Mouse (Mus musculus): ENCODE measurements around the gene Shroom3. TPM values are rescaled to one million over a fixed set of nuclear protein-coding genes. Genes with fewer than 3 reads are reported as not detected.

Gene Shroom3
- polyA plus RNA-seq (2016; fragmentation: Nextera tagmentation; extraction: Ambion mirVana): 5.0 and 5.3 TPM in 2 replicates

DNA sequence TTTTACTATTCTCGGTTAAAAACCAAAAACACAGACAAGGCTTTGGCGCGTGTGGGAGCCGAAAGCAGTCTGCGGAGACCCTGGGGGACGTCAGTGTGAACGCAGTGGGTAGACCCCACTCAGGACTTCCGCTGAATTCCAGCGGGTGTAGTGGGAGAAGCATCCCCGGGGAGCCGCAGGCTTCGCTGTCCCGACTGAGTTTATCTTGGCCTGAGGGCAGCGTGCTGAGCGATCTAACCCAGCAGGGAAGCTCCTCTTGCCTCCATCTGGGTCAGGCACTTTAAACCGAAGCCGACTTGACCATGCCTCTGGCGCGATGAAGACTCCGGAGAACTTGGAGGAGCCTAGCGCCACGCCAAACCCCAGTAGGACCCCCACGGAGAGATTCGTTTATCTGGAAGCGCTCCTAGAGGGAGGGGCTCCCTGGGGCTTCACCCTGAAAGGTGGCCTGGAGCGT, at the start of gene Shroom3:
TSS of gene Shroom3 (plus strand) at position 85 of the 457 bp plus-strand sequence.
- WGBS: under 1% methylated on average over 26 of the region's 26 CpGs
- Histone ChIP-seq H3K27me3 (ENCODE audit: low read depth, poor library complexity, severe bottlenecking) (0 out of 2 replicates have a peak, but pooled peaks cover 7% of the 10 kb centered on the region), H3K4me3 (peak within 1 kb of the TSS; percentile 62), H3K4me1 (peaks cover 18% of the 10 kb centered on the region), H3K36me3 (no peaks in the 10 kb centered on the region), H3K9me3 (replicated peaks) (no peaks in the 10 kb centered on the region), H3K27ac (peak within 1 kb of the TSS; percentile 84)
- DNase-seq (ENCODE audit: low spot score): peak; percentile 65

DNA sequence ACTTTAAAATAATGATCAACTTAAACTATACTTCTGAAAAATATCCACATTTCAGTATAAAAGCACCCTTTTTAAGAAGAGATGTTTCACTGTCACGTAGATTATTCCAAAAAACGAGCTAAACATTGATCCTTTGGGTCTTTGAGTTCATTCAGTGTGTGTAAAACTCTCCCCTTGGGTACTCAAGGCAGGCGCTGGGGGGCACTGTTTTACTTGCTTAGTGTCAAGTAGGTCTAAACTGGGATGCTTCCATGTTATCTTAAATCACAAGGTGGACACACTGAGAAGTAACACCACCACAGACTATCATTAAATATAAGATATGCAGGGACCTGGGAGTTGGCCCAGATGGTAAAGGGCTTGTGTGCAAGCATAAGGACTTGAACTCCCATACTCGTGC, 49.7 kb upstream of the Shroom3 start:
- Histone ChIP-seq H3K4me3 (no peak overlapping the region), H3K27me3 (ENCODE audit: low read depth, poor library complexity, severe bottlenecking) (no peaks in the 10 kb centered on the region), H3K36me3 (no peaks in the 10 kb centered on the region), H3K27ac (no peak overlapping the region), H3K9me3 (replicated peaks) (no peaks in the 10 kb centered on the region), H3K4me1 (no peaks in the 10 kb centered on the region)
- no peak for DNase-seq (ENCODE audit: low spot score)
- 64% methylated on average over 4 of the region's 4 CpGs for WGBS

DNA sequence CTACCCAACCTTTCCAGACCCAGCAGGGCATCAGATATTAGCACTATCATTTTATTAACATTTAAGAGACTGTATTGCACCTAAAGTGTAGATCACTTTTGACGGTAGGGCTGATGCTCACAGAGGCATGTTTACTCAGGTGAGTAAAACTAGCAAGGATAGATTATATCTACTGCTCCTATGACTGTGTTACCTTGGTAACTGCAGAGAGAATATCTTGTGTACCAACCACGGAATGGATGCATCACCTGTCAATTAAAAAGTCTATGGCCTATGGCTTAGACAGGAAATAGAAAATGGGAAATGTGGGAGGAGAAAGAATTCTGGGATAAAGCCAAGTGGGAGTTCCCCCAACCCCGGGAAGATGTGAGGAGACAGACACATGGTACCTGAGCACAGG, 48.3 kb upstream of the Shroom3 start:
- no peak for DNase-seq (ENCODE audit: low spot score)
- Histone ChIP-seq H3K9me3 (replicated peaks) (no peaks in the 10 kb centered on the region), H3K36me3 (no peaks in the 10 kb centered on the region), H3K27ac (no peak overlapping the region), H3K4me1 (no peaks in the 10 kb centered on the region), H3K4me3 (no peak overlapping the region), H3K27me3 (ENCODE audit: low read depth, poor library complexity, severe bottlenecking) (no peaks in the 10 kb centered on the region)
- 84% methylated on average over 3 of the region's 3 CpGs for WGBS

DNA sequence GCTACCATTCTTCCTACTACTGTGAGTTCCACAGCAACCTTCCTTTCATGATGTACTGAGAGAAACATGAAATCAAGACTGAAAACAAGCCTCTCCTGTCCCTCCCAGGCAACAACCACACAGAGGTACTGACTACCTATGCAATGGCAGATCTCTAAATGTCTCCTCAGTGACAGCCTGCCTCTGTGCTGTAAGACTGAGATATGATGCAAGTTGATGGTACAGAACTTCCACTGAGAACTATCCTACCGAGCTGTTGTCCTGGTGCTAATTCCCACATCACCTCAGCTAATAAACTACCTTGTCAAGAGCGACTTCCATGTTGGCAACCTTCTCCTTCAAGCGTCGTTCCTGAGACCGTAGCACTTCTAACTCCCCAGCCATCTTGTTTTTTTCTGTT, 47.3 kb upstream of the Shroom3 start:
- Histone ChIP-seq H3K4me1 (no peaks in the 10 kb centered on the region), H3K27ac (no peak overlapping the region), H3K36me3 (no peaks in the 10 kb centered on the region), H3K9me3 (replicated peaks) (no peaks in the 10 kb centered on the region), H3K27me3 (ENCODE audit: low read depth, poor library complexity, severe bottlenecking) (no peaks in the 10 kb centered on the region), H3K4me3 (no peak overlapping the region)
- 85% methylated on average over 5 of the region's 5 CpGs for WGBS
- no peak for DNase-seq (ENCODE audit: low spot score)

DNA sequence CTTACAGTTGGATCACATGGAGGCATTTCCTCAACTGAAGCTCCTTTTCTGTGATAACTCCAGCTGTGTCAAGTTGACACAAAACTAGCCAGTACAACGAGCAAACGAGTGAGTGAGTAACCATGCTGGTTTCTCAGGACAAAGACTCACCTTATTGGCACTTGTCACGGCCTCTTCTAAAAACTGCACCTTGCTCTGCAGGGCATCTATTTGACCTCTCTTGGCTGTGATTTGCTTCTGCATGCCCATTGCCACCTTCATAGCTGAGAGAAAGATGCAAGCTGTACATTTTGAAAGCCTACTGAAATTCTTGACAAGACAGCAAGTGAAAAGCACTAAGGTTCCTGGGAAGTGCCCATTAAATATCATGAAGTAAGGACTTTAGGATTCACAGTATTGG, 42.4 kb upstream of the Shroom3 start:
- no peaks in the 10 kb centered on the region for H3K27me3 ChIP-seq (ENCODE audit: low read depth, poor library complexity, severe bottlenecking)
- H3K4me3 ChIP-seq: no peak overlapping the region
- no peak for DNase-seq (ENCODE audit: low spot score)
- no peaks in the 10 kb centered on the region for H3K4me1 ChIP-seq
- no peaks in the 10 kb centered on the region for H3K36me3 ChIP-seq
- H3K27ac ChIP-seq: no peak overlapping the region
- WGBS: 88% methylated on average over 3 of the region's 3 CpGs
- no peaks in the 10 kb centered on the region for H3K9me3 ChIP-seq (replicated peaks)

DNA sequence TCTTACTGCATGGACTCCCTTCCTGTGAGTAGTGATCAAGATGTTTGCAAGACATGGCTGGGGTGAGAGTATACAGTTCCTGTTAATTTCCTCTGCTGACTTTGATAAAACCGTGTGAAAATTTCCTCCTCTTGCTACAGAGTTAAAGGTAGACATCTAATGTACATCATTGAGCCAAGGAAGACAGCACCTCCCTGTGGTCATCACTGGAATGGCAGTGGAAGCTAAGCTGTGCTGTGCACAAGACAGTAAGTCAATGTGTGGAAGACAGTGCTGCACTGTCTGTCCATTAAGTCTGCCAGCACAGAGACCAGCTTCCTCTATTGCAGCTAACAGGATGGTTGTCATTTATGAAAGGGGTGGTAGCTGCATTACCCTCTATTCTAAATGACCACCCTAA, 27.0 kb upstream of the Shroom3 start:
- H3K4me3 ChIP-seq: no peak overlapping the region
- H3K9me3 ChIP-seq (replicated peaks): no peaks in the 10 kb centered on the region
- H3K4me1 ChIP-seq: no peaks in the 10 kb centered on the region
- H3K36me3 ChIP-seq: no peaks in the 10 kb centered on the region
- H3K27ac ChIP-seq: no peak overlapping the region
- 18% methylated on average over 1 of the region's 1 CpGs for WGBS
- DNase-seq (ENCODE audit: low spot score): peak; percentile 68
- H3K27me3 ChIP-seq (ENCODE audit: low read depth, poor library complexity, severe bottlenecking): no peaks in the 10 kb centered on the region

DNA sequence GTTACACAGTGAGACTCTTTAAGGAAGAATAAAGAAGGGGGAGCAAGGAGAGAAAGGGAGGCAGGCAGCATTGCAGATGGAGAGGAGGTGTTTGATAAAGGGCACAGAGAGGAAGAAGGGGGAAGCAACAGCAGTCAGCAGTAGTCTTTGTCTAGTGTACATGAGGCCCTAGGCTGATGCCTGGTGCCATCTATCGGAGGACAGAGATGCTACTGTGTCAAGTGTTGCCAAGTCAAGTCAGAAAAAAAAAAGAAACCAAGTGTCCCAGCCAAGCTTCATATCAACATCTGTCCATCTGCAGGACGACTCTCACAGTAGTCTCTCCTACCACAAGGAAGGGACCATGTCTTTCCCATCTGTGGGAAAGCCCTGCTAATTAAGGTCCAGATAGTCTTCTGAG, 18.9 kb upstream of the Shroom3 start:
- H3K36me3 ChIP-seq: no peaks in the 10 kb centered on the region
- DNase-seq (ENCODE audit: low spot score): no peak
- H3K27me3 ChIP-seq (ENCODE audit: low read depth, poor library complexity, severe bottlenecking): no peaks in the 10 kb centered on the region
- no peaks in the 10 kb centered on the region for H3K9me3 ChIP-seq (replicated peaks)
- H3K4me3 ChIP-seq: no peak overlapping the region
- H3K27ac ChIP-seq: no peak overlapping the region
- WGBS: 79% methylated on average over 2 of the region's 2 CpGs
- H3K4me1 ChIP-seq: no peaks in the 10 kb centered on the region

DNA sequence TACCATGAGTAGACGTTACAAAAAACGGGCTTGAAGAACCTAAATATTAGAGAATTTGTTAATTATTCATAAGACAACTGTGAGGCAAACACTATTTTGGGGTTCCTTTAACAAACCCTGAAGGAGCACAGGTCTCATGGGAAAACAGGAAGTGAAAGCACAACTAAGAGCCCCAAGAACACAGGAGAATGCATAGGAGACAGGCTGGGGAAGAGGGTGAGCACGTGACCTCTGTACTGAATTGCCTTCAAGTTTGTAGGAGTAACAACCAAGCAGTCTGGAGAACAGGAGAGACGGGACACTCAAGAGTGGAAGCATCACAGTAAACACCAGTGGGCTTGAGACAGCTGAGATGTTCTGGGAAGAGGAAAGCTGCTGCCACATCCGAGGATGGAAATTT, 16.4 kb upstream of the Shroom3 start:
- Histone ChIP-seq H3K4me3 (no peak overlapping the region), H3K27me3 (ENCODE audit: low read depth, poor library complexity, severe bottlenecking) (no peaks in the 10 kb centered on the region), H3K4me1 (no peaks in the 10 kb centered on the region), H3K9me3 (replicated peaks) (no peaks in the 10 kb centered on the region), H3K27ac (no peak overlapping the region), H3K36me3 (no peaks in the 10 kb centered on the region)
- WGBS: 78% methylated on average over 5 of the region's 5 CpGs
- no peak for DNase-seq (ENCODE audit: low spot score)

DNA sequence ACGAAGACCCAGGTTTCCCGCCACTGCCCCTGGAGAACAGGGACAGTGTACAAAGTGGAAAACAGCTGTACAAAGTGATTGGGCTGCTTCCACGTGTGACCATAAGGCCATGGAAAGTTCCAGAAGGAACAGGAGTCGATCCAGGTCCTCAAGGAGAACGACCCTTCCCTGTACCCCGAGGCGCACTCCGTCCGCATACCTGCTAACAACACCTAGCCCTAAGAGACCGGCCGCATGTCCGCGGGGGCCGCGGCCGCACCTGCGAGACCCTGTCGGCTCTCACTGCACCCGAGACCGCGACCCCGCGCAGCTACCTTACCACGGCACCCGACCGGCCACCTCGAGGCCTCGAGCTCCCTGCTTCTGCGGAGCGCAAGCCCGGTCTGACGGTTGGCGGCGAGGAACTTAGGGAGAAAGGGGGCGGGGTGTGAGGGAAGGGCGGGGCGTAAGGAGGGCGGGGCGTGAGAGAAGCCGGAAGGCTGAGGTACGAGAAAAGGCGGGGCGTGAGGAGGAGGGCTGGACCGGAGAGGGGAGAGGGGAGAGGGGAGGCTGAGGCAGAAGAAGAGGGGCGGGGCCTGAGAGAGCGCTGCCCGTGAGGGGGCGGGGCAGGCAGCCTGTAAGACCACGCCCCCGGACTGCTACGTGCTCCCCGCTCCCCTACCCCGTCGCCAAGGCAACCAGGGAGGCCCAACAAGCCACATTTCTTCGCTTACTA, 8.2 kb upstream of the Shroom3 start, which contains the start of gene Ccdc158:
TSS of gene Ccdc158 (minus strand) at position 413 of the 715 bp plus-strand sequence.
- 15% methylated on average over 49 of the region's 55 CpGs for WGBS
- Histone ChIP-seq H3K4me1 (peaks cover 13% of the 10 kb centered on the region), H3K36me3 (no peaks in the 10 kb centered on the region), H3K4me3 (peak within 1 kb of the TSS; percentile 56), H3K9me3 (replicated peaks) (no peaks in the 10 kb centered on the region), H3K27ac (peak within 1 kb of the TSS; percentile 73), H3K27me3 (ENCODE audit: low read depth, poor library complexity, severe bottlenecking) (0 out of 2 replicates have a peak, but pooled peaks cover 6% of the 10 kb centered on the region)
- DNase-seq (ENCODE audit: low spot score): peak; percentile 93

DNA sequence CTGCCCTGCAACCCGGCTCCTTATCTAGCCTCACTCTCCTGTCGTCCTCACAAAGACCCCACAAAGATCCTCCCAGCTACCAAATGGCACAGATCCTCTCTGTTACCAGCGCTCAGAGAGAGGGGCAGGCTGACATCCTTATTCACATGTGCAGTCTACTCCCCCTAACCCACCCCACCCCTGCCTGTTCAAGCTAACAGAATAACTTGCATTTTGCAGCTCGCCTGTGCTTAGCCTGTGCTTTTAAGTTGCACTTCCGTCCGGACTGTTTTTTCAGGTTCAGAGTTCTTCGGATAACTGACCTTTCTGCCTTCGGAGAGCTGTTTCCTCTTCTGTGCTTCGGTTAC, 7.7 kb upstream of the Shroom3 start:
- Histone ChIP-seq H3K27me3 (ENCODE audit: low read depth, poor library complexity, severe bottlenecking) (0 out of 2 replicates have a peak, but pooled peaks cover 6% of the 10 kb centered on the region), H3K27ac (peak overlapping the region; percentile 73), H3K9me3 (replicated peaks) (no peaks in the 10 kb centered on the region), H3K4me1 (peaks cover 13% of the 10 kb centered on the region), H3K36me3 (no peaks in the 10 kb centered on the region), H3K4me3 (peak overlapping the region; percentile 56)
- WGBS: under 1% methylated on average over 9 of the region's 9 CpGs
- DNase-seq (ENCODE audit: low spot score): no peak

DNA sequence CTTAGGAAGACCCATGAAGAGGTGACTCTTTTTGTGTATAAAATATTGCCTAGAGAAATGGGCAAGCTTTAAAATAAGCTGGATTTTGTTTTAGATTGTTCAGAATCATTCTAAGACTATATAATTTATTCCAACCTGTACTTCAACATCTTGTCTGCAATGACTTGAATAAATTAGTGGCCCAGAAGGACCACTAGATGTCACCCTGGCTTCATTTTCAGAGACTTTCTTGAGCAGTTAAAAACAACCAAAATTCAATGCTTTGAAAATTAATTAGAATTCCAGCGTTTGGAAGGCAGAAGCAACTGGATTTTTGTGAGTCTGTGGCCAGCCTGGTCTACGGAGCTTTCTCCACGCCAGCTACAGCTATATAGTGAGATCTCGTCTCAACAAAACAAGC, 3.8 kb upstream of the Shroom3 start:
- 41% methylated on average over 4 of the region's 4 CpGs for WGBS

DNA sequence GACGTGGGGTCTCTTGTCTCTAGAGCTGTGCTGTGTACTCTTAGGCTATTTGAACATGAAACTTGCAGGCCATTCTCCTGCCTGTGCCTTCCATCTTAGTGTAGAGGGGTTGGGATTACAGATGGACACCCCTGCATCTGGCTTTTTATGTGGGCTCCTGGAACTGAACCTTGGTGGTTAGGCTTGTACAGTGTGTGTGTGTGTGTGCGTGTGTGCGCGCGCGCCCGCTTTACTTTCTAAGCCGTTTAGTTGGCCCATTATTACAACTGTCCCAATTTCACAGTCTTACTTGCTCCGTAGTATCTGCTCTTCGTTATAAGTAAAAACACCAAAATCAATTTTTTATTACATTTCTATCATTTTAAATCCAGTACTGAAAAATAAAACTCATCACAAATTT, 1.4 kb upstream of the Shroom3 start:
- Histone ChIP-seq H3K4me3 (no peak overlapping the region), H3K27ac (no peak overlapping the region)

More for the DNA sequence above, 3.8 kb upstream of the Shroom3 start:
- H3K27me3 ChIP-seq (ENCODE audit: low read depth, poor library complexity, severe bottlenecking): 0 out of 2 replicates have a peak, but pooled peaks cover 9% of the 10 kb centered on the region
- H3K4me3 ChIP-seq: no peak overlapping the region
- peaks cover 31% of the 10 kb centered on the region for H3K4me1 ChIP-seq
- H3K9me3 ChIP-seq (replicated peaks): no peaks in the 10 kb centered on the region
- DNase-seq (ENCODE audit: low spot score): no peak
- no peaks in the 10 kb centered on the region for H3K36me3 ChIP-seq
- H3K27ac ChIP-seq: no peak overlapping the region

DNA sequence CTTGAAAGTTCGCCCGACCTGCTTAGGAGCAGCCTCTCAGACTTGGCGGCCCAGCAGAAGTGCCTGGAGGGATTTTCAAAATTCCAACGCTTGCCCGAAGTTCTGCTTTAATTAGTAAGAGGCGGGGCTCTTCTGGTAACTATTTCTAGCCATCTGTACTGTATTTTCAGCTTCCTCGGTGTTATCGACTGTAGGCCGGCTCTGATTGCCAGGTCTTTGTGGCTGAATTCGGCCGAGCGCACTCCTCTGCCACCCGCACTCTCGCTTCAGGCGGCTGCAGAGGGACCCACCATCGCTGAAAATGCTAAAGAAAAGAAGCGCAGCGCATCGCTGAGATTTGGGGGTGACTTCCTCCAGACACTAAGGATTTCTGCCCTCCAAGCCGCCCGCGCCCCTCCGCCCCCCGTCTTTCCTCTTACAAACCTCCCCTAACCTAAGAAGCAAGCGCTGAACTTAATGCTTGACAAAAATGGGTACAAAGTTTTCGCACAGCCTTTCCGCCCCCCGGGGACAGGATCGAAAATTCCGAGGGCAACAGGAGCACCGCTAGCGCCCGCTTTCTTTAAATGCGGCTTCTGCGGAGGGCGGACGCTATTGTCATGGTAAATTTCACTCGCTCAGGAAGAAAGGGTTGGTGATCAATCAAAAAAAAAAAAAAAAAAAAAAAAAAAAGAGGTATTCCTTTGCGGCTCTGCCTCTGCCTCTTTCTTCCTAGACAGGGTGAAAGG, 450 bp upstream of the Shroom3 start:
- peak overlapping the region; percentile 62 for H3K4me3 ChIP-seq
- H3K36me3 ChIP-seq: no peaks in the 10 kb centered on the region
- peak; percentile 56 for DNase-seq (ENCODE audit: low spot score)
- no peaks in the 10 kb centered on the region for H3K9me3 ChIP-seq (replicated peaks)
- H3K4me1 ChIP-seq: peaks cover 18% of the 10 kb centered on the region
- peak overlapping the region; percentile 84 for H3K27ac ChIP-seq
- WGBS: under 1% methylated on average over 39 of the region's 39 CpGs
- H3K27me3 ChIP-seq (ENCODE audit: low read depth, poor library complexity, severe bottlenecking): 0 out of 2 replicates have a peak, but pooled peaks cover 7% of the 10 kb centered on the region

More for the DNA sequence above, 1.4 kb upstream of the Shroom3 start:
- H3K27me3 ChIP-seq (ENCODE audit: low read depth, poor library complexity, severe bottlenecking): 0 out of 2 replicates have a peak, but pooled peaks cover 7% of the 10 kb centered on the region
- H3K36me3 ChIP-seq: no peaks in the 10 kb centered on the region
- H3K4me1 ChIP-seq: peaks cover 18% of the 10 kb centered on the region
- WGBS: 92% methylated on average over 10 of the region's 10 CpGs
- no peak for DNase-seq (ENCODE audit: low spot score)
- H3K9me3 ChIP-seq (replicated peaks): no peaks in the 10 kb centered on the region

All from limb, embryonic 10.5 days (tissue).